Mouse (Mus musculus) CH12.LX (cell line): Measurements from ENCODE around the gene Plekhb2. TPM values are rescaled to one million over a fixed set of nuclear protein-coding genes. Genes with fewer than 3 reads are reported as not detected.

Source experiments
- DNase-seq: peaks from one replicate; pipeline ENCODE4 v3.0.0-alpha.2; 2013; ENCODE audit errors: extremely low read depth
- H3K27ac ChIP-seq: 2 replicates; pipeline ENCODE4 v1.5.1; 2012; ENCODE audit warnings: low read depth, mild to moderate bottlenecking, control low read depth, moderate library complexity; ENCODE audit not compliant: insufficient read depth
- H3K27me3 ChIP-seq: replicated peaks from 2 replicates; pipeline ENCODE3; 2012; ENCODE audit warnings: inconsistent platforms
- H3K36me3 ChIP-seq, 2 experiments: replicated peaks in 1 of 2; 2 replicates each; pipeline versions ENCODE3 to v1.6.1; 2012; ENCODE audit warnings: inconsistent platforms in 1 of 2, low read length in 1 of 2, mild to moderate bottlenecking in 1 of 2, mixed read lengths in 1 of 2, moderate library complexity in 1 of 2; ENCODE audit not compliant: control insufficient read depth in 1 of 2, insufficient read depth in 1 of 2
- H3K4me1 ChIP-seq, 2 experiments: 2 replicates each; pipeline ENCODE4 v1.6.1; 2012; ENCODE audit warnings: inconsistent platforms in 1 of 2, moderate library complexity in 1 of 2; ENCODE audit not compliant: insufficient read depth in 2 of 2, control insufficient read depth in 1 of 2
- H3K4me2 ChIP-seq: 2 replicates; pipeline ENCODE4 v1.6.1; 2012; ENCODE audit warnings: low read depth, mild to moderate bottlenecking, control low read depth; ENCODE audit not compliant: poor library complexity, insufficient read depth, severe bottlenecking
- H3K4me3 ChIP-seq, 3 experiments: fragments of 150-350 bp in 1 of 3; sonication (generic) in 1 of 3; replicated peaks in 1 of 3; 2 replicates each; pipeline versions ENCODE3 to v1.5.1; 2011 to 2012; ENCODE audit warnings: low read depth in 2 of 3, low read length in 2 of 3, mild to moderate bottlenecking in 2 of 3, moderate library complexity in 2 of 3, control low read depth in 1 of 3, improper control_type of control experiment in 1 of 3, inconsistent platforms in 1 of 3, mixed read lengths in 1 of 3; ENCODE audit not compliant: poor library complexity in 1 of 3
- H3K79me2 ChIP-seq: replicated peaks from 2 replicates; pipeline ENCODE4 v1.6.1; 2012; ENCODE audit warnings: mild to moderate bottlenecking, moderate library complexity; ENCODE audit not compliant: control insufficient read depth, poor library complexity, insufficient read depth, severe bottlenecking; ENCODE audit errors: extremely low read depth
- H3K9ac ChIP-seq: 2 replicates; pipeline ENCODE4 v1.6.1; 2012; ENCODE audit warnings: low read depth, mild to moderate bottlenecking, control low read depth, moderate library complexity; ENCODE audit not compliant: insufficient read depth
- H3K9me3 ChIP-seq: replicated peaks from 2 replicates; pipeline ENCODE3; 2012; ENCODE audit warnings: low read length, inconsistent platforms, mixed read lengths
- CTCF ChIP-seq, 2 experiments: IDR thresholded peaks in 1 of 2; conservative IDR thresholded peaks in 1 of 2; 2 replicates each; pipeline ENCODE4 v1.5.1; 2011 to 2012; ENCODE audit warnings: low read depth in 2 of 2, low read length in 2 of 2, improper control_type of control experiment in 1 of 2, inconsistent platforms in 1 of 2, mild to moderate bottlenecking in 1 of 2, moderate library complexity in 1 of 2
- E2F4 ChIP-seq: IDR thresholded peaks from 2 replicates; pipeline ENCODE4 v1.6.1; 2011; ENCODE audit warnings: low read depth, low read length, improper control_type of control experiment; ENCODE audit not compliant: insufficient replicate concordance
- ELF1 ChIP-seq: IDR thresholded peaks from 2 replicates; pipeline ENCODE4 v1.6.1; 2014; ENCODE audit warnings: low read depth, mild to moderate bottlenecking, inconsistent platforms, low read length, improper control_type of control experiment
- EP300 ChIP-seq: IDR thresholded peaks from 2 replicates; pipeline ENCODE4 v1.6.1; 2011; ENCODE audit warnings: low read length, improper control_type of control experiment
- GABPA ChIP-seq: IDR thresholded peaks from 2 replicates; pipeline ENCODE4 v1.6.1; 2012; ENCODE audit warnings: low read depth, low read length, improper control_type of control experiment, inconsistent platforms; ENCODE audit not compliant: insufficient replicate concordance
- JUN ChIP-seq: IDR thresholded peaks from 2 replicates; pipeline ENCODE4 v1.6.1; 2011; ENCODE audit warnings: low read depth, mild to moderate bottlenecking, low read length, improper control_type of control experiment, moderate library complexity; ENCODE audit not compliant: insufficient read depth
- JUND ChIP-seq: conservative IDR thresholded peaks from 2 replicates; pipeline ENCODE4 v1.6.1; 2011; ENCODE audit warnings: low read depth, low read length, improper control_type of control experiment
- KAT2A ChIP-seq: IDR thresholded peaks from 2 replicates; pipeline ENCODE4 v1.6.1; 2012; ENCODE audit warnings: low read length, improper control_type of control experiment, inconsistent platforms; ENCODE audit not compliant: insufficient replicate concordance
- MAX ChIP-seq: IDR thresholded peaks from 2 replicates; pipeline ENCODE4 v1.6.1; 2011; ENCODE audit warnings: low read length, improper control_type of control experiment
- MAZ ChIP-seq: IDR thresholded peaks from 2 replicates; pipeline ENCODE4 v1.6.1; 2012; ENCODE audit warnings: low read depth, mild to moderate bottlenecking, inconsistent platforms, low read length, improper control_type of control experiment, moderate library complexity
- MXI1 ChIP-seq: IDR thresholded peaks from 2 replicates; pipeline ENCODE4 v1.6.1; 2011; ENCODE audit warnings: mild to moderate bottlenecking, low read depth, low read length, improper control_type of control experiment
- NRF1 ChIP-seq: IDR thresholded peaks from 2 replicates; pipeline ENCODE4 v1.6.1; 2014; ENCODE audit warnings: low read depth, mild to moderate bottlenecking, inconsistent platforms, low read length, improper control_type of control experiment, moderate library complexity
- PAX5 ChIP-seq: IDR thresholded peaks from 2 replicates; pipeline ENCODE4 v1.6.1; 2012; ENCODE audit warnings: low read length, inconsistent platforms, mixed read lengths
- POLR2A ChIP-seq: IDR thresholded peaks from 2 replicates; pipeline ENCODE4 v1.6.1; 2011; ENCODE audit warnings: low read depth, mild to moderate bottlenecking, improper control_type of control experiment, low read length
- RAD21 ChIP-seq: IDR thresholded peaks from 2 replicates; pipeline ENCODE4 v1.6.1; 2011; ENCODE audit warnings: low read depth, mild to moderate bottlenecking, low read length, improper control_type of control experiment, moderate library complexity
- SMC3 ChIP-seq: IDR thresholded peaks from 2 replicates; pipeline ENCODE4 v1.6.1; 2011; ENCODE audit warnings: low read depth, low read length, improper control_type of control experiment
- UBTF ChIP-seq: IDR thresholded peaks from 2 replicates; pipeline ENCODE4 v1.6.1; 2012; ENCODE audit warnings: low read depth, mild to moderate bottlenecking, inconsistent platforms, low read length, improper control_type of control experiment, moderate library complexity
- ZC3H11A ChIP-seq: IDR thresholded peaks from 2 replicates; pipeline ENCODE4 v1.6.1; 2012; ENCODE audit warnings: low read depth, mild to moderate bottlenecking, inconsistent platforms, low read length, improper control_type of control experiment
- ZKSCAN1 ChIP-seq: IDR thresholded peaks from 2 replicates; pipeline ENCODE4 v1.6.1; 2012; ENCODE audit warnings: low read depth, inconsistent platforms, low read length, improper control_type of control experiment, borderline replicate concordance
- dilution Hi-C: fragments of 300-500 bp; cut with MboI; formaldehyde crosslinking; loops from 2 replicates; pipeline ENCODE4 v1.14.3; 2020; ENCODE audit warnings: low sequenced_read_pairs; ENCODE audit not compliant: extremely low pct_unique_long_range_greater_than_20kb, extremely low pct_ligation_motif_present
- in situ Hi-C: fragments of 300-500 bp; cut with MboI; formaldehyde crosslinking; loops from 3 replicates; pipeline ENCODE4 v1.14.3; 2019; ENCODE audit warnings: low sequenced_read_pairs, low pct_ligation_motif_present, low pct_unique_long_range_greater_than_20kb, mixed read lengths
- polyA plus RNA-seq: library from polyadenylated mRNA; unstranded; fragments of >175 nt; gene quantifications from 2 replicates; pipeline ENCODE4 v1.2.1, GENCODE M21; 2012; ENCODE audit warnings: low read depth; ENCODE audit not compliant: insufficient read length
- total RNA-seq, 2 experiments: library from RNA; depleted of rRNA; stranded (reverse); fragments of 300-350 nt in 1 of 2; fragments of >200 nt in 1 of 2; gene quantifications; 2 replicates each; pipeline ENCODE4 v1.2.3; 2012 to 2014

Plekhb2 gene
- total and polyA plus RNA-seq, 3 experiments: 21.0 to 44.8 (median 23.8) TPM

GRCm38 (mm10) chr1:34891559-34892289 is 41.9 kb downstream of the Plekhb2 start:
- dilution Hi-C loops: no loop called here
- DNase-seq: peak; percentile 21
- Histone ChIP-seq H3K9me3 (no peaks in the 10 kb centered on the region), H3K4me2 (no peak overlapping the region), H3K27ac (no peak overlapping the region), H3K79me2 (no peaks in the 10 kb centered on the region), H3K36me3 (no peaks in the 10 kb centered on the region)
- TF ChIP-seq SMC3 (peak; percentile 61), CTCF (conservative IDR thresholded peaks at IDR 0.05 in 1 of 2, IDR thresholded peaks at IDR 0.05 in 1 of 2; ENCODE audit: low read depth in 2 of 2, low read length in 2 of 2) (peak in 1 of 2 experiments; percentile 77; a peak in 3 of 4 replicates), GABPA (no peak), RAD21 (peak; percentile 76)
- TF ChIP-seq, all 38 proteins: peak for 3
- no peak overlapping the region for H3K4me3 ChIP-seq
- no peak overlapping the region for H3K9ac ChIP-seq
- in situ Hi-C loops: loop anchor here (25.0 kb wide), 1 partner anchor 371 kb away; no protein-coding TSS in a partner anchor
- no peaks in the 10 kb centered on the region for H3K4me1 ChIP-seq
- H3K27me3 ChIP-seq: peaks cover 31% of the 10 kb centered on the region

GRCm38 (mm10) chr1:34892466-34892865 is 42.7 kb downstream of the Plekhb2 start:
- dilution Hi-C loops: no loop called here
- H3K27me3 ChIP-seq: peaks cover 31% of the 10 kb centered on the region
- no peak overlapping the region for H3K4me2 ChIP-seq
- no peaks in the 10 kb centered on the region for H3K9me3 ChIP-seq
- TF ChIP-seq SMC3: no peak
- TF ChIP-seq KAT2A: no peak
- TF ChIP-seq ELF1: no peak
- TF ChIP-seq E2F4: no peak
- no peak for TF ChIP-seq UBTF
- no peak for TF ChIP-seq JUND
- no peak for TF ChIP-seq PAX5
- TF ChIP-seq MAX: no peak
- TF ChIP-seq NRF1: no peak
- no peak for TF ChIP-seq MXI1
- no peak for TF ChIP-seq JUN
- no peak for TF ChIP-seq EP300
- no peak for TF ChIP-seq POLR2A
- no peak for TF ChIP-seq ZC3H11A
- no peak for TF ChIP-seq MAZ
- no peak for TF ChIP-seq RAD21
- TF ChIP-seq ZKSCAN1: no peak
- no peaks in the 10 kb centered on the region for H3K4me1 ChIP-seq
- in situ Hi-C loops: loop anchor here (25.0 kb wide), 1 partner anchor 370 kb away; no protein-coding TSS in a partner anchor
- H3K36me3 ChIP-seq: no peaks in the 10 kb centered on the region
- no peak for DNase-seq
- H3K79me2 ChIP-seq: no peaks in the 10 kb centered on the region
- no peak overlapping the region for H3K27ac ChIP-seq
- no peak overlapping the region for H3K9ac ChIP-seq
- no peak overlapping the region for H3K4me3 ChIP-seq
